ENCODE assay signal across 8 mouse cellular contexts in genomic region chr11:101665636-101665992, GRCm38 (mm10). TPM values are rescaled to one million over a fixed set of nuclear protein-coding genes. Genes with fewer than 3 reads are reported as not detected.
DNase-seq lines count a peak whose midpoint lies in the region; ATAC-seq and TF ChIP-seq lines count a peak whose summit lies in the region.

No protein-coding gene starts in this region.

- peak overlapping the region; percentile 70 for H3K4me3 ChIP-seq in erythroblast, embryonic 14.5 days (replicated peaks)
- H3K4me3 ChIP-seq in testis, adult 2 months (ENCODE audit: control insufficient read depth, low read depth, low read length) = peak overlapping the region; percentile 91
- H3K4me3 ChIP-seq in liver, embryonic 12.5 days = peak overlapping the region; percentile 67

- ATAC-seq in erythroblast, adult 5-6 weeks (replicated peaks; ENCODE audit: low FRiP score, poor library complexity, severe bottlenecking) = no peak
- ATAC-seq in liver, embryonic 12.5 days = no peak
- no peak; the same call in 1 of the 2 replicates for ATAC-seq in megakaryocyte-erythroid progenitor cell, adult 5-6 weeks (replicated peaks; ENCODE audit: low FRiP score, low TSS enrichment, poor library complexity, severe bottlenecking)

- H3K4me2 ChIP-seq in liver, embryonic 12.5 days = peak overlapping the region; percentile 98

- no peak for DNase-seq in testis, postnatal 10 days (ENCODE audit: low spot score)
- no peak for DNase-seq in layer of hippocampus, adult 9-11 months
- DNase-seq in adrenal gland, adult 8-10 months = no peak

- TF ChIP-seq POLR2A in testis, adult 2 months (IDR thresholded peaks at IDR 0.05; ENCODE audit: control insufficient read depth, low read depth, low read length) = no peak

- no peaks in the 10 kb centered on the region for H3K27me3 ChIP-seq in erythroblast, embryonic 14.5 days (ENCODE audit: control insufficient read depth)
- H3K27me3 ChIP-seq in testis, adult 2 months (ENCODE audit: control insufficient read depth, insufficient read depth, low read length) = no peaks in the 10 kb centered on the region
- no peaks in the 10 kb centered on the region for H3K27me3 ChIP-seq in liver, embryonic 12.5 days (replicated peaks)

- H3K9me3 ChIP-seq in erythroblast, embryonic 14.5 days (ENCODE audit: control insufficient read depth, low read length) = no peaks in the 10 kb centered on the region
- no peaks in the 10 kb centered on the region for H3K9me3 ChIP-seq in liver, embryonic 12.5 days (replicated peaks)

- no peaks in the 10 kb centered on the region for H3K36me3 ChIP-seq in erythroblast, embryonic 14.5 days (ENCODE audit: control insufficient read depth)
- no peaks in the 10 kb centered on the region for H3K36me3 ChIP-seq in testis, adult 2 months (ENCODE audit: control insufficient read depth, insufficient read depth, low read length)
- no peaks in the 10 kb centered on the region for H3K36me3 ChIP-seq in liver, embryonic 12.5 days

- peak overlapping the region; percentile 80 for H3K9ac ChIP-seq in liver, embryonic 12.5 days

- peak overlapping the region; percentile 78 for H3K27ac ChIP-seq in testis, adult 2 months (ENCODE audit: control insufficient read depth, insufficient read depth, low read depth, low read length)
- peak overlapping the region; percentile 64 for H3K27ac ChIP-seq in liver, embryonic 12.5 days

- TF ChIP-seq CTCF in testis, adult 2 months (IDR thresholded peaks at IDR 0.05; ENCODE audit: control insufficient read depth, insufficient read depth, insufficient replicate concordance, low read depth, low read length) = no peak

- H3K4me1 ChIP-seq in erythroblast, embryonic 14.5 days (ENCODE audit: control insufficient read depth) = peaks cover 76% of the 10 kb centered on the region
- peaks cover 21% of the 10 kb centered on the region for H3K4me1 ChIP-seq in testis, adult 2 months (ENCODE audit: control insufficient read depth, insufficient read depth, low read length)
- H3K4me1 ChIP-seq in liver, embryonic 12.5 days = peaks cover 88% of the 10 kb centered on the region

- WGBS in liver, embryonic 12.5 days (ENCODE audit: insufficient replicate concordance) = 1% methylated on average over 24 of the region's 24 CpGs

RNA-seq across cellular contexts. Expression of gene Arl4d, which starts 0.3 kb away (rescaled TPM):
- 0.04 and 0.13 TPM in 2 replicates for polyA plus RNA-seq in erythroblast, embryonic 14.5 days (2012)
- total RNA-seq in erythroblast, adult 5-6 weeks (2015; ENCODE audit: low replicate concordance) = not detected in 2 replicates
- 0.85 and 1.5 TPM in 2 replicates for total RNA-seq in erythroblast, adult 5-6 weeks (2017; ENCODE audit: low replicate concordance)
- 10.2 and 12.3 TPM in 2 replicates for polyA plus RNA-seq in testis, adult 2 months (2012; rRNA removed)
- polyA plus RNA-seq in liver, embryonic 12.5 days (2016; fragmentation: Nextera tagmentation; extraction: Ambion mirVana) = 1.0 and 1.3 TPM in 2 replicates
- 0.22 TPM in 1 of 2 replicates, not detected in the other for total RNA-seq in megakaryocyte-erythroid progenitor cell, adult 5-6 weeks (2014; fragmentation: Nextera tagmentation)
- total RNA-seq in megakaryocyte-erythroid progenitor cell, adult 5-6 weeks (2017) = 5.8 TPM in 1 of 2 replicates, not detected in the other
- 10 to 100 TPM; 12.5 to 22.1 (median 16.4) TPM for total RNA-seq in adrenal gland, adult 8-10 months (2022)

RNA-seq across cellular contexts. Expression of gene Rdm1, which starts 38.6 kb away (rescaled TPM):
- 1.4 and 2.2 TPM in 2 replicates for polyA plus RNA-seq in erythroblast, embryonic 14.5 days (2012)
- 6.7 and 18.6 TPM in 2 replicates for total RNA-seq in erythroblast, adult 5-6 weeks (2015; ENCODE audit: low replicate concordance)
- total RNA-seq in erythroblast, adult 5-6 weeks (2017; ENCODE audit: low replicate concordance) = 4.6 and 6.2 TPM in 2 replicates
- polyA plus RNA-seq in testis, adult 2 months (2012; rRNA removed) = 7.8 and 13.8 TPM in 2 replicates
- 11.8 and 12.4 TPM in 2 replicates for polyA plus RNA-seq in liver, embryonic 12.5 days (2016; fragmentation: Nextera tagmentation; extraction: Ambion mirVana)
- total RNA-seq in megakaryocyte-erythroid progenitor cell, adult 5-6 weeks (2014; fragmentation: Nextera tagmentation) = 13.0 and 21.8 TPM in 2 replicates
- 2.0 and 5.3 TPM in 2 replicates for total RNA-seq in megakaryocyte-erythroid progenitor cell, adult 5-6 weeks (2017)
- total RNA-seq in adrenal gland, adult 8-10 months (2022) = 10 to 100 TPM; 30.5 to 45.6 (median 33.6) TPM
